Mouse (Mus musculus) thymus, adult 2 months (tissue): Measurements from ENCODE around the gene 9330159F19Rik. TPM values are rescaled to one million over a fixed set of nuclear protein-coding genes. Genes with fewer than 3 reads are reported as not detected.

Experiments
- DNase-seq: peaks from one replicate; pipeline ENCODE4 v3.0.0; 2021
- H3K27ac ChIP-seq: fragments of 200-500 bp; 2 replicates; pipeline ENCODE4 v1.5.1; 2012; ENCODE audit warnings: low read length, control low read depth; ENCODE audit not compliant: control insufficient read depth, insufficient read depth
- H3K27me3 ChIP-seq: fragments of 200-500 bp; 2 replicates; pipeline ENCODE4 v1.6.1; 2012; ENCODE audit warnings: mild to moderate bottlenecking, low read length, moderate library complexity, mixed read lengths; ENCODE audit not compliant: control insufficient read depth, insufficient read depth
- H3K36me3 ChIP-seq: fragments of 200-500 bp; 2 replicates; pipeline ENCODE4 v1.6.1; 2012; ENCODE audit warnings: mild to moderate bottlenecking, low read length, moderate library complexity; ENCODE audit not compliant: control insufficient read depth, insufficient read depth
- H3K4me1 ChIP-seq: fragments of 200-500 bp; replicated peaks from 2 replicates; pipeline ENCODE4 v1.6.1; 2012; ENCODE audit warnings: low read length; ENCODE audit not compliant: control insufficient read depth, insufficient read depth
- H3K4me3 ChIP-seq: fragments of 200-500 bp; 2 replicates; pipeline ENCODE4 v1.5.1; 2012; ENCODE audit warnings: mild to moderate bottlenecking, low read length, control low read depth, moderate library complexity; ENCODE audit not compliant: control insufficient read depth, insufficient read depth
- CTCF ChIP-seq: fragments of 200-500 bp; IDR thresholded peaks from 2 replicates; pipeline ENCODE4 v1.5.1; 2012; ENCODE audit warnings: mild to moderate bottlenecking, control low read depth, low read length, moderate library complexity, borderline replicate concordance; ENCODE audit not compliant: control insufficient read depth, poor library complexity, insufficient read depth; ENCODE audit errors: extremely low read depth
- POLR2A ChIP-seq: fragments of 200-500 bp; IDR thresholded peaks from 2 replicates; pipeline ENCODE4 v1.6.1; 2012; ENCODE audit warnings: mild to moderate bottlenecking, low read length, control low read depth, moderate library complexity; ENCODE audit not compliant: control insufficient read depth, poor library complexity, insufficient read depth; ENCODE audit errors: extremely low read depth
- WGBS: fragments of 180-500 bp; shearing (Covaris S2); methylation state at CpG from one replicate; pipeline ENCODE4 v1.1.7; 2018; 5-methylcytosine and 5-hydroxymethylcytosine counted together
- polyA plus RNA-seq: library from polyadenylated mRNA; depleted of rRNA; stranded (reverse); fragments of >200 nt; gene quantifications from 2 replicates; pipeline ENCODE4 v1.2.3, GENCODE M21; 2012

9330159F19Rik gene
- polyA plus RNA-seq, 1 experiment = 0.05 TPM

DNA sequence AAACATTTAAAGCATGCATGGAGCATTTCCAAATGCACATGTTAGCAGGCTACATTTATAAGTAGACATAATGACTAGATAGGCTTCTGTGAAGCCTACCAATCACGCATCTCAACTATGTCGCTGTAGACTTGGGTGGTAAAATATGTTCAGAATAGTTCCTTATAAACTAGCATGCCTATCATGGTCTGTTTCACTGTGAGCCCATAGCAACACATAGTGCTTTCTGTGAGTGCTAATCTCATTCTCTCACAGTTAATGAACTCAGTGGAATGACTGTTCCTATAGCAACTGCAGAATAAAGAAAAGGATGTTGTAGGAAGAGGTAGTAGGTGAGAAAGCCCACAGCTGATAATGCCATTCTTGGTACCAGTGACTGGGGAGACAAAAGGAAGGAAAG, 30.4 kb upstream of the 9330159F19Rik start:
- no peak for DNase-seq
- Histone ChIP-seq H3K27me3 (no peaks in the 10 kb centered on the region), H3K36me3 (no peaks in the 10 kb centered on the region), H3K27ac (no peak overlapping the region), H3K4me1 (no peaks in the 10 kb centered on the region), H3K4me3 (no peak overlapping the region)
- 97% methylated on average over 2 of the region's 2 CpGs for WGBS
- no peak for TF ChIP-seq POLR2A
- TF ChIP-seq CTCF = no peak

- Histone ChIP-seq H3K36me3 (no peaks in the 10 kb centered on the region), H3K4me3 (no peak overlapping the region), H3K27me3 (no peaks in the 10 kb centered on the region), H3K27ac (no peak overlapping the region), H3K4me1 (no peaks in the 10 kb centered on the region)
- DNase-seq = no peak
- no peak for TF ChIP-seq CTCF
- no peak for TF ChIP-seq POLR2A
These were observed 17.6 kb upstream of the 9330159F19Rik start for GRCm38 (mm10) chr10:29193769-29194168.

- Histone ChIP-seq H3K36me3 (no peaks in the 10 kb centered on the region), H3K27ac (no peak overlapping the region), H3K4me1 (no peaks in the 10 kb centered on the region), H3K27me3 (no peaks in the 10 kb centered on the region), H3K4me3 (no peak overlapping the region)
- no peak for DNase-seq
- TF ChIP-seq CTCF = no peak
- TF ChIP-seq POLR2A = no peak
- 96% methylated on average over 33 of the region's 33 CpGs for WGBS
These were observed 14.6 kb upstream of the 9330159F19Rik start for GRCm38 (mm10) chr10:29196811-29197210.

GRCm38 (mm10) chr10:29198642-29199041, 12.8 kb upstream of the 9330159F19Rik start, which contains the start of gene Gm49353:
TSS of gene Gm49353 (plus strand) at chr10:29198954.
- Histone ChIP-seq H3K27ac (no peak within 1 kb of the TSS), H3K4me1 (no peaks in the 10 kb centered on the region), H3K4me3 (no peak within 1 kb of the TSS), H3K36me3 (no peaks in the 10 kb centered on the region), H3K27me3 (no peaks in the 10 kb centered on the region)
- no peak for DNase-seq
- 93% methylated on average over 7 of the region's 7 CpGs for WGBS
- TF ChIP-seq POLR2A (no peak), CTCF (no peak)

GRCm38 (mm10) chr10:29199835-29200234, 11.6 kb upstream of the 9330159F19Rik start:
- Histone ChIP-seq H3K36me3 (no peaks in the 10 kb centered on the region), H3K27ac (no peak overlapping the region), H3K4me3 (no peak overlapping the region), H3K27me3 (no peaks in the 10 kb centered on the region), H3K4me1 (no peaks in the 10 kb centered on the region)
- TF ChIP-seq CTCF (no peak), POLR2A (no peak)
- 79% methylated on average over 3 of the region's 3 CpGs for WGBS
- no peak for DNase-seq

DNA sequence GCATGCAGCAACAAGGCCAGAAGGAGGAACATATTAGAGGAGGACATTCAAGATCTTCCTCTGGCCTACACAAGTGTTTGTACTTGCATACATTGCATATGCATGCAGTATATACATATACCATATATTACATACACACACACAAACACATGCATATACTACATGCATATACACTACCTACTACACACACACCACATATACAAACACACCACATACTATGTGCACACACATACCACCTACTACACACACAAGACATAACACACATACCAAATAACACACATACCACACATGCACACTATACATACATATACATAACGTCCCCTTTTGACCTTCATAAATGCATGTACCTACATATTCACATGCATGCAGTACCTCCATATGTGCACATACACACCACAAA, 10.8 kb upstream of the 9330159F19Rik start:
- no peak for DNase-seq
- Histone ChIP-seq H3K36me3 (no peaks in the 10 kb centered on the region), H3K4me3 (no peak overlapping the region), H3K4me1 (no peaks in the 10 kb centered on the region), H3K27me3 (no peaks in the 10 kb centered on the region), H3K27ac (no peak overlapping the region)
- WGBS = 100% methylated on average over 1 of the region's 1 CpGs
- TF ChIP-seq CTCF = no peak

GRCm38 (mm10) chr10:29206730-29207129, 4.7 kb upstream of the 9330159F19Rik start:
- TF ChIP-seq CTCF (no peak), POLR2A (no peak)
- H3K4me3 ChIP-seq = no peak overlapping the region
- H3K36me3 ChIP-seq = no peaks in the 10 kb centered on the region
- H3K4me1 ChIP-seq = no peaks in the 10 kb centered on the region
- no peaks in the 10 kb centered on the region for H3K27me3 ChIP-seq
- H3K27ac ChIP-seq = no peak overlapping the region
- no peak for DNase-seq
